Mouse (Mus musculus) colon, adult 2 months (tissue): Measurements from ENCODE around the gene Efs. TPM values are rescaled to one million over a fixed set of nuclear protein-coding genes. Genes with fewer than 3 reads are reported as not detected.

Experiments
- polyA plus RNA-seq: library from polyadenylated mRNA; depleted of rRNA; stranded (reverse); fragments of >200 nt; gene quantifications from 2 replicates; pipeline ENCODE4 v1.2.3, GENCODE M21; 2012; rRNA removed

Gene Efs
- polyA plus RNA-seq, result 13.0 and 13.8 TPM in 2 replicates

DNA sequence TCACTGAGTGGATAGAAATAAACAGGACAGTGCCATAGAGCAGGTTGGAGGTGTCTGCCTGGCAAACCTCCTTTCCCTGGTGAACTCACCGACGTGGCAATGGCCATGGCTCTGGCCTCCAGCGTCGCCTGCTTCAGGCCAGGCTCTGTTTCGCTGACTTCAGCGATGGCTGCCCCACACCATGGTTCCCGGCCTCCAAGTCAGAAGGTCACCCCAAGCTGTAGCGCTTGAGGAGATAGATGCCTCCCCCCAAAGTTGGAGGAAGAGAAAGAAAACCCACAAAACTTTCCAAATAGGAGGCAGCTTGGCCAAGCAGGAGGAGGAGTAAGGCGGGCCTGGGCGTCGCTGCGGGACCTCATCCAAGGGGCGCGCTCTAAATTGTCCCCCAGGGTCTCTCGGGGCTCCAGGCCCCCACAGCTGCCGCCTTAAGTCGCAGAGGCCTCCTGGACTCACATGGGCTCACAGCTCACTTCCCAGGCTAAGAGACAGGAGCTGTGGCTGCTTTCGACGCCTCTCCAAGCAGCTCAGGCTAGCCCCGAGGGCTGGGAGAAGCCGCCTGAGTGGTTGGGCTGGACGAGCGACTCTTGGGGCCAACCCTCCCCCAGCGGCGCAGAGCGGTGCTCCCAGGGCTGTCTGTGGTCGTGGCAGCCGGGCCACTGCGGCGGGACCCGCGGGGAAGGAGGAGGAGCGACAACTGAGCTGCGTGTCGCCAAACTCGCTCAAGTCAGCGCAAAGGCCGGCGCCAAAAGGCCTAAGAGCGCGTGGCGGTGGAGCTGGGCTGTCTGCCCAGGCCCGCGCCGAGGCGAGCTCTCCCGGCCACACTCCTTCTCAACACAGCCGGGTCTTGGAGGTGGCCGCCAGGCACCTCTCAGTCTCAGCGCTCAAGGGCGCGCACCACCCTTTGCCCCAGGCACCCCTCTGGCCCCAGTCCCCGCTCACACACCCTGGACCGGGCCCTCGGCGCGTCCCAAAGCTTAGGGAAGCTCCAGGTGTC, at the start of gene Efs:
Efs (minus strand) TSS at position 778 of the 994 bp plus-strand sequence.

DNA sequence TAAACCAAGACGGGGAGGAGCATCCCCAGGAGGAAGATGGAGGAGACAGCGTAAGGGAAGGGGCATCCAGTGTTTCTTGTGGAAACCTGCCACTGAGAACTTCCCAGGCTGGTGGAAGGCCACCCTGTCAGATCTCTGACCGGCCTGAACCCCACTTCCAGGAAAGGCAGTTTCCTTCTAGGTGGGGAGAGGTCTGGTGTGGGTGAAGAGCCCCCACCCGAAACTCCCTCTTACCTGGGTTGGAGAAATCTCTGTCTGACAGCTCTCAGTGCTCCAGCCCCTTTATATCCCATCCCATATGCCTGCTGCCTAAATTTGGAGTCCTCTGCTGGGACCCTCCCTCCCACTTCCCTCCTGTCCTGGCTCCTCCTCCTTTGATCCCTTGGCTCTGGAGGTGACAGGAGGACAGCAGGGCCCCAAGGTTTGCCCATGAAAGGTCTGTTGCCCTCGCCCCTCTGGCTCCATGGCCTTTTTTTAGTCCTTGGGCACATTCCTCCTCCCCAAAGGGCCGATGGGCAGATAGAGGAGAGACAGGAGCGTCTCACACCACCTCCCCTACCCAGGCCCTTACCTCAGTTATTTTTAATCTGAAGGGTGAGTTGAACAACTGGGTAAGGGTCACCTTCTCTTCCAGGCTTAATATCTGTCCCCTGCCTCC, 40.5 kb upstream of the Efs start, which contains the start of gene Myh6:
Myh6 (minus strand) TSS at position 608 of the 658 bp plus-strand sequence.

GRCm38 (mm10) chr14:54935904-54936830, 10.2 kb upstream of the Efs start, which contains the start of gene Cmtm5:
Gene Cmtm5, plus strand, starts transcription at chr14:54936261.

GRCm38 (mm10) chr14:54932645-54933150, 6.8 kb upstream of the Efs start, which contains the start of gene Il25:
Gene Il25, plus strand, starts transcription at chr14:54932695.

DNA sequence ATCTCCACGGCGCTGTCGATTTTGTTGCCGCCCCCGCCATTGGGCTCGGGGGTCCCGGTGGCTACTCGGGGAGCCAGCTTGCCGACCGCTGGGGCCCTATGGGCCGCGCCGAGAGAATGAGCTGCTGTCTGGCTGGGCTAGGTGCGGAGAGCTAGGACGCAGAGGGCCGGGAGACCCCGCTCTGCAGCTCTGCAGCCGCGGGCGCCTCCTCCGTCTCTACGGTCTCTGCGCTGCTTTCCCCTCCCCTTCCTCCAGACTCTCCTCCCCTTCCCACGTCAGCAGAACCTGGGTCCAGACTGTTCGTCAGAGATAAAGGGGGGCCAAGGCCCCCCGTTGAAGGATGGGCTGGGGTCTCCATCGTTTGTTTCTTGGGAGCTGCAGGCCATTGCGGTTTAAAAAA, 13.0 kb downstream of the Efs start, which contains the start of gene Slc22a17:
Slc22a17 (minus strand) TSS at position 247 of the 400 bp plus-strand sequence.

DNA sequence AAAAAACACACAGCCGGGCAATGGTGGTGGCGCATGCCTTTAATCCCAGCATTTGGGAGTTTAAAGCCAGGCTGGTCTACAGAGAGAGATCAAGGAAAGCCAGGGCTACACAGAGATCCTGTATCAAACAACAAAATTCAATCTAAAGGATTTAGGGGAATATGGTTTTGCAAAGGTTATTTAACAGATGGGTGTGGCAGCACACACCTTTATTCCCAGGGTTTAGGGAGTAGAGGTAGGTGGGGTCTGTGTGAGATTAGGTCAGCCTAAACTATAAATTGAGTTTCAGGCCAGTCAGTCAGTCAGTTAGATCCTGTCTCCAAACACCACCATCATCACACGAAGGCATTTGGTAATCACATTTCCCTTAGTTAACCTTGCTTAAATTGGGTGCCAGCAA, 33.7 kb downstream of the Efs start, which contains the start of gene Pabpn1:
Pabpn1 (plus strand) TSS at position 301 of the 400 bp plus-strand sequence.

DNA sequence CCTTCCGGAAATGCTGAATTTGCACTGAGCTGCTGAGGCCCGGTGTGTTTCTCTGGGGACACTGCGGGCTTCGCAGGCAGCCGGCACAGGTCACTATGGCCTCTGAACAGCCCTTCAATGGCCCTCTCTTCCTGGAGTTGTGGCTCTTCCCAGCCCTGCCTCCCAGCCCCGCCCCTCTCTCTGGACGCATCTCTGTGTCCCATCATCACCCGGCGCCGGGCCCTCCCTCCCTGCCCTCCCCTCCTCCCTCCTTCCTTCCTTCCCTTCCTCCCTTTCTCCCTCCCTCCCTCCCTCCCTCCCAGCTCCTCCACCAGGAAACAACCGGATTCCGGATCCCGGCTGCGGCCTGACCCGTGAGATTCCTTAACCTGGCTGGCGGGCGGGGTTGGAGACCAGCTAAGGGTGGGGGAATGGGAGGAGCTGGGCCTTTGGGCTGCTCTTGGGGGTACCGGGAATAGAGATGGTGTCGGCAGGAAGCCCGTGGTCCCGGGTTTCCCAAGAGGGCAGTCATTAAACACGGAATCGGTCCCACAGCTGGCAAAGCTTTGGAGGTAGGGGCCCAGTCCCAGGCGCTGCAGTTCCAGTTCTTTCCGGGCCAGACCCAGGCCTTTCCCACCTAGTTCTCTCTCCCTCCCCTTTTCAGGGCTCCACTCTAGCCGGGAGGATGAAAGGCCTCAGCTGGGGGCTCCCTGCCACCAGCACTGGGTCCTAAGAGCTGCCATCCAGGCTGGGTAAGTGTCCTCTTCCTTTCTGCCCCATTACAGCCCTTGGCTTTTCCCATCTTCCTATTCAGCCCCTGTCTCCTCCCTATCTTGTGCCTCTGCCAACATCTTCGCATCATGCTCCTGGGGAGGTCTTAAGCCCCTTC, 42.5 kb downstream of the Efs start, which contains the start of the genes Bcl2l2 and Gm20521:
Bcl2l2 (plus strand) TSS at position 224 of the 868 bp plus-strand sequence.
Gm20521 (plus strand) TSS at position 288 of the 868 bp plus-strand sequence.

GRCm38 (mm10) chr14:54877048-54877715, 48.7 kb downstream of the Efs start, which contains the start of gene Ppp1r3e:
Gene Ppp1r3e, minus strand, starts transcription at chr14:54877550.

GRCm38 (mm10) chr14:54870861-54871260, 55.1 kb downstream of the Efs start, which contains the start of gene Homez:
Gene Homez, minus strand, starts transcription at chr14:54870961.

Other genes with a start within 250 kb of the Efs start
- 35.0 and 51.2 TPM in 2 replicates for gene 1700123O20Rik, start 239.9 kb downstream of the Efs start, polyA plus RNA-seq
- gene Acin1, start 239.2 kb downstream of the Efs start, polyA plus RNA-seq, result 88.5 and 92.0 TPM in 2 replicates
- gene Gm29776, start 227.3 kb downstream of the Efs start, polyA plus RNA-seq, result 0.06 TPM in 1 of 2 replicates, not detected in the other
- 0.32 and 0.94 TPM in 2 replicates for gene Cebpe, start 214.0 kb downstream of the Efs start, polyA plus RNA-seq
- gene Slc7a8, start 144.2 kb downstream of the Efs start, polyA plus RNA-seq, result 7.8 and 8.6 TPM in 2 replicates
- not detected in 2 replicates for gene Rnf212b, start 112.0 kb downstream of the Efs start, polyA plus RNA-seq
- gene Homez, start 55.2 kb downstream of the Efs start, polyA plus RNA-seq, result 2.2 and 4.0 TPM in 2 replicates
- 19.1 and 22.7 TPM in 2 replicates for gene Ppp1r3e, start 48.6 kb downstream of the Efs start, polyA plus RNA-seq
- 57.4 and 72.3 TPM in 2 replicates for gene Bcl2l2, start 42.7 kb downstream of the Efs start, polyA plus RNA-seq
- gene Gm20521, start 42.7 kb downstream of the Efs start, polyA plus RNA-seq, result 10.2 and 19.3 TPM in 2 replicates
- 56.7 and 65.4 TPM in 2 replicates for gene Pabpn1, start 33.6 kb downstream of the Efs start, polyA plus RNA-seq
- gene Slc22a17, start 13.0 kb downstream of the Efs start, polyA plus RNA-seq, result 30.7 and 38.2 TPM in 2 replicates
- 0.67 and 0.92 TPM in 2 replicates for gene Il25, start 6.6 kb upstream of the Efs start, polyA plus RNA-seq
- gene Cmtm5, start 10.1 kb upstream of the Efs start, polyA plus RNA-seq, result 2.8 and 3.5 TPM in 2 replicates
- gene Myh6, start 40.8 kb upstream of the Efs start, polyA plus RNA-seq, result 0.06 TPM in 1 of 2 replicates, not detected in the other
- not detected in 2 replicates for gene Gm17428, start 50.8 kb upstream of the Efs start, polyA plus RNA-seq
- gene Myh7, start 68.5 kb upstream of the Efs start, polyA plus RNA-seq, result 0.05 and 0.32 TPM in 2 replicates
- 9.1 and 11.1 TPM in 2 replicates for gene Ngdn, start 89.3 kb upstream of the Efs start, polyA plus RNA-seq
- 2.0 and 2.7 TPM in 2 replicates for gene Zfhx2, start 166.2 kb upstream of the Efs start, polyA plus RNA-seq
- gene Thtpa, start 168.7 kb upstream of the Efs start, polyA plus RNA-seq, result 5.6 and 6.1 TPM in 2 replicates
- gene Ap1g2, start 180.5 kb upstream of the Efs start, polyA plus RNA-seq, result 65.8 and 73.0 TPM in 2 replicates
- gene Jph4, start 190.8 kb upstream of the Efs start, polyA plus RNA-seq, result 5.5 and 7.1 TPM in 2 replicates